Mouse (Mus musculus) G1E (cell line): ENCODE measurements around the gene Pcolce2.

ENCODE experiments used
- CTCF ChIP-seq: IDR thresholded peaks from 2 replicates; pipeline ENCODE4 v1.5.1; 2012; ENCODE audit warnings: low read depth, low read length, inconsistent platforms, mixed read lengths
- GATA2 ChIP-seq: IDR thresholded peaks from 2 replicates; pipeline ENCODE4 v1.6.1; 2012; ENCODE audit warnings: low read depth, low read length, inconsistent platforms, borderline replicate concordance
- POLR2AphosphoS5 ChIP-seq: IDR thresholded peaks from 2 replicates; pipeline ENCODE4 v1.6.1; 2012; ENCODE audit warnings: low read depth, low read length, inconsistent platforms; ENCODE audit not compliant: insufficient replicate concordance

- TF ChIP-seq CTCF (no peak), GATA2 (no peak), POLR2AphosphoS5 (no peak)
Measured at GRCm38 (mm10) chr9:95708943-95709342, 71.5 kb downstream of the Pcolce2 start.
